Mouse (Mus musculus) limb, embryonic 11.5 days (tissue): ENCODE measurements around the gene Ccdc182. TPM values are rescaled to one million over a fixed set of nuclear protein-coding genes. Genes with fewer than 3 reads are reported as not detected.
A peak's percentile ranks its signal among the peaks of the same experiment; 100 is the strongest.

Source experiments
- ATAC-seq: fragments of 200-750 bp; cut with Nextera tagmentation; 2 replicates; pipeline ENCODE4 v1.8.0; 2017; ENCODE audit warnings: low read depth; ENCODE audit not compliant: insufficient number of reproducible peaks, low FRiP score, low TSS enrichment
- DNase-seq: peaks from one replicate; pipeline ENCODE4 v3.0.0-alpha.2; 2015; ENCODE audit warnings: low spot score
- H3K27ac ChIP-seq: fragments of 300-500 bp; sonication (generic); replicated peaks from 2 replicates; pipeline ENCODE4 v1.5.1; 2014; ENCODE audit warnings: low read depth, mild to moderate bottlenecking, low read length
- H3K27me3 ChIP-seq: fragments of 300-500 bp; sonication (generic); 2 replicates; pipeline ENCODE4 v1.6.1; 2014; ENCODE audit warnings: mild to moderate bottlenecking, low read length, mixed read lengths; ENCODE audit not compliant: control insufficient read depth, insufficient read depth
- H3K36me3 ChIP-seq: fragments of 300-500 bp; sonication (generic); 2 replicates; pipeline ENCODE4 v1.6.1; 2014; ENCODE audit warnings: mild to moderate bottlenecking, low read length, moderate library complexity, mixed read lengths; ENCODE audit not compliant: control insufficient read depth, insufficient read depth
- H3K4me1 ChIP-seq: fragments of 300-500 bp; sonication (generic); 2 replicates; pipeline ENCODE4 v1.6.1; 2014; ENCODE audit warnings: low read length, mixed read lengths; ENCODE audit not compliant: control insufficient read depth, insufficient read depth
- H3K4me2 ChIP-seq: fragments of 300-500 bp; sonication (generic); 2 replicates; pipeline ENCODE4 v1.6.1; 2014; ENCODE audit warnings: low read depth, mild to moderate bottlenecking, moderate library complexity; ENCODE audit not compliant: severe bottlenecking
- H3K4me3 ChIP-seq: fragments of 300-500 bp; sonication (generic); 2 replicates; pipeline ENCODE4 v1.5.1; 2014; ENCODE audit warnings: low read depth, low read length
- H3K9ac ChIP-seq: fragments of 300-500 bp; sonication (generic); 2 replicates; pipeline ENCODE4 v1.6.1; 2014; ENCODE audit warnings: mild to moderate bottlenecking, low read length
- H3K9me3 ChIP-seq: fragments of 300-500 bp; sonication (generic); 2 replicates; pipeline ENCODE4 v1.6.1; 2016; ENCODE audit warnings: low read length; ENCODE audit not compliant: control insufficient read depth
- WGBS: fragments of 180-500 bp; shearing (Covaris S2); extraction: QIAGEN DNeasy Blood & Tissue Kit; methylation state at CpG from one replicate; pipeline ENCODE4 v1.1.7; 2014; 5-methylcytosine and 5-hydroxymethylcytosine counted together
- polyA plus RNA-seq: library from polyadenylated mRNA; unstranded; fragments of >200 nt; fragmentation: Nextera tagmentation; extraction: Ambion mirVana; gene quantifications from 2 replicates; pipeline ENCODE4 v1.2.1, GENCODE M21; 2014

The Ccdc182 gene
- polyA plus RNA-seq: 0.12 and 0.52 TPM in 2 replicates

GRCm38 (mm10) chr11:88293631-88294393, at the start of gene Ccdc182:
Gene Ccdc182 (plus strand): TSS chr11:88294058.
- DNase-seq: peak; percentile 53

DNA sequence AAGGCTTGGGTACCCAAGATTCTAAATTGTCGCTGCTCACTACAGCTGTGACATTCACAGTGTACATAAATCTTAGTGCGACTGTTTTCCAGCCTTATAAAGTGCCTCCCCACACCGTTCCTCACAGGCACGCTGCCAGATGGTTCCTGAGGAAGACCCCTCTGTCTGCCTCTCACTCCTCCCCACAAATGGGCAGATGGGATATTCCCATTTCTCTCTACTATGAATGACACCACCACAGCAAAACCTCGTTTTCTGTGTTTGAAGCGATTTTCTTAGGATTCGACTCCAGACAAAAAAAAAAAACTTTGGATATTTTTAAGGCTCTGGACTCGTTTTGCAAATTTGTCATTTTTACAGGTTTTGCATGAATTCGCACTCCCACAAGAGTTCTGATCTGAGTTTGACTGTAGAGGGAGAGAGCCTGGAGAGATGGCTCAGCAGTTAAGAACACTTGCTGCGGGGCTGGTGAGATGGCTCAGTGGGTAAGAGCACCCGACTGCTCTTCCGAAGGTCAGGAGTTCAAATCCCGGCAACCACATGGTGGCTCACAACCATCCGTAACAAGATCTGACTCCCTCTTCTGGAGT, 48.2 kb upstream of the Ccdc182 start:
- no peak for ATAC-seq
- H3K27ac ChIP-seq: no peak overlapping the region
- H3K27me3 ChIP-seq: no peaks in the 10 kb centered on the region
- DNase-seq: no peak
- H3K4me3 ChIP-seq: no peak overlapping the region
- no peak overlapping the region for H3K4me2 ChIP-seq
- H3K4me1 ChIP-seq: peaks cover 11% of the 10 kb centered on the region
- no peaks in the 10 kb centered on the region for H3K36me3 ChIP-seq
- 78% methylated on average over 14 of the region's 14 CpGs for WGBS
- no peak overlapping the region for H3K9ac ChIP-seq
- no peaks in the 10 kb centered on the region for H3K9me3 ChIP-seq

More at GRCm38 (mm10) chr11:88293631-88294393, at the start of gene Ccdc182:
- Histone ChIP-seq H3K4me1 (peaks cover 12% of the 10 kb centered on the region), H3K27ac (no peak within 1 kb of the TSS), H3K4me2 (peak within 1 kb of the TSS; percentile 42), H3K9me3 (no peaks in the 10 kb centered on the region), H3K4me3 (peak within 1 kb of the TSS; percentile 23), H3K36me3 (no peaks in the 10 kb centered on the region), H3K9ac (no peak within 1 kb of the TSS), H3K27me3 (no peaks in the 10 kb centered on the region)
- WGBS: 28% methylated on average over 20 of the region's 20 CpGs
- ATAC-seq: no peak

GRCm38 (mm10) chr11:88248636-88249035, 45.2 kb upstream of the Ccdc182 start:
- DNase-seq (no peak), ATAC-seq (no peak)
- Histone ChIP-seq H3K4me2 (no peak overlapping the region), H3K9ac (no peak overlapping the region), H3K4me1 (peaks cover 9% of the 10 kb centered on the region), H3K27ac (no peak overlapping the region), H3K36me3 (no peaks in the 10 kb centered on the region), H3K4me3 (no peak overlapping the region), H3K27me3 (no peaks in the 10 kb centered on the region), H3K9me3 (no peaks in the 10 kb centered on the region)
- WGBS: 61% methylated on average over 5 of the region's 5 CpGs

DNA sequence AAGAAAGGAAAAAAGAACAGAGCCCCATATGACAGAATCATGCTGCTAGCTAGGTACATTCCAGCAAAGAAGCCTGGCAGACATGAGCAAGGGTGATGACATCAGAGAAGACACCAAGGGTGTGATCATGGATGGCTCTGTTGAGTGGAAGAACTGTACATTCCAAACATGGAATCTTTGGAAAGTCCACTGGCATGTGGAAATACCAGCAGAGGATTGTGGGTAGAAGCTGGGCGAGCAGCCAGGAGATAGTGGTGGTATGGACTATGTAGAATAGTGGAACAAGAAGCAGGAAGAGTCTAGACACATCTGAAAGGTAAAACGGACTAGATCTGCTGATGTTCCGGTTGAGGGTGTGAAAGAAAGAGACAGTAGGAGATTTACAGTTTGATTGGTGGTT, 43.3 kb upstream of the Ccdc182 start:
- peaks cover 9% of the 10 kb centered on the region for H3K4me1 ChIP-seq
- 90% methylated on average over 3 of the region's 3 CpGs for WGBS

GRCm38 (mm10) chr11:88251295-88251694, 42.6 kb upstream of the Ccdc182 start:
- Histone ChIP-seq H3K4me2 (no peak overlapping the region), H3K9me3 (no peaks in the 10 kb centered on the region), H3K27ac (no peak overlapping the region), H3K36me3 (no peaks in the 10 kb centered on the region), H3K4me3 (no peak overlapping the region), H3K4me1 (peaks cover 9% of the 10 kb centered on the region), H3K9ac (no peak overlapping the region), H3K27me3 (no peaks in the 10 kb centered on the region)
- DNase-seq (no peak), ATAC-seq (no peak)
- 79% methylated on average over 7 of the region's 7 CpGs for WGBS

More for the DNA sequence above, 43.3 kb upstream of the Ccdc182 start:
- no peak overlapping the region for H3K9ac ChIP-seq
- H3K4me3 ChIP-seq: no peak overlapping the region
- no peaks in the 10 kb centered on the region for H3K36me3 ChIP-seq
- no peak overlapping the region for H3K27ac ChIP-seq
- H3K4me2 ChIP-seq: no peak overlapping the region
- no peaks in the 10 kb centered on the region for H3K27me3 ChIP-seq
- no peaks in the 10 kb centered on the region for H3K9me3 ChIP-seq
- DNase-seq (no peak), ATAC-seq (no peak)

GRCm38 (mm10) chr11:88251972-88252766, 41.7 kb upstream of the Ccdc182 start:
- Histone ChIP-seq H3K9me3 (no peaks in the 10 kb centered on the region), H3K9ac (no peak overlapping the region), H3K27me3 (no peaks in the 10 kb centered on the region), H3K4me2 (no peak overlapping the region), H3K4me1 (peaks cover 9% of the 10 kb centered on the region), H3K27ac (no peak overlapping the region), H3K36me3 (no peaks in the 10 kb centered on the region), H3K4me3 (no peak overlapping the region)
- 15% methylated on average over 22 of the region's 22 CpGs for WGBS
- DNase-seq (peak; percentile 94), ATAC-seq (peak; percentile 72; the same call in 1 of the 2 replicates)

- H3K4me3 ChIP-seq: no peak overlapping the region
- H3K9ac ChIP-seq: no peak overlapping the region
- DNase-seq (peak; percentile 28), ATAC-seq (no peak)
- H3K4me2 ChIP-seq: no peak overlapping the region
- H3K27ac ChIP-seq: no peak overlapping the region; the same call in 1 of the 2 replicates
- no peaks in the 10 kb centered on the region for H3K36me3 ChIP-seq
- H3K4me1 ChIP-seq: peaks cover 9% of the 10 kb centered on the region
- no peaks in the 10 kb centered on the region for H3K27me3 ChIP-seq
- WGBS: 30% methylated on average over 11 of the region's 18 CpGs
- no peaks in the 10 kb centered on the region for H3K9me3 ChIP-seq
Measured at GRCm38 (mm10) chr11:88252767-88253513, 40.9 kb upstream of the Ccdc182 start.
